Mouse (Mus musculus): ENCODE results near the gene C1rb.
"Not testable (repeated sequence)": the region's sequence is repeated elsewhere in the genome, so short reads cannot be mapped to it uniquely, and the experiment has no call there.

Gene C1rb

DNA sequence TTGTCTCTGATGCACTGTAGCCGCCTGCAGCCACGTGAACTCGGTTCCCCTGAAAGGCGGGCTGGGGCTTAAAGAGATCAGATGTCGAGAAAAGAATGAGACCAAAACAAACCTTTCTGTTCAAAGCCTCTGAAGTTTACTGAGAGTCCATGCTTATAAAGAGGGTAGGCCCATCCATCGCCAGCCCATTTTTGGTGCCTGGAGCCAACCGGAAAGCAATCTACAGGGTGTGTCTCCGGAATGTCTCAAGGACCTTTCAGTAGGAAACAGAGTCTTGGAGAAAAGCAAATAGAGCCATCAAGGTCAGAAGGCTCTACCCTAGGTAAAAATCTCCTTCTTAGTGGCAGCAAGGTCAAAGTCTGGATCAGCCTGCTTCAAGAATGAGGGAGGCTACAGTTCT, 23.0 kb downstream of the C1rb start:
- no peak for DNase-seq (ENCODE audit: low spot score in 2 of 2)

- no peak for DNase-seq (ENCODE audit: low spot score in 2 of 2)
These were observed 31.9 kb downstream of the C1rb start for GRCm38 (mm10) chr6:124602031-124602430.

DNA sequence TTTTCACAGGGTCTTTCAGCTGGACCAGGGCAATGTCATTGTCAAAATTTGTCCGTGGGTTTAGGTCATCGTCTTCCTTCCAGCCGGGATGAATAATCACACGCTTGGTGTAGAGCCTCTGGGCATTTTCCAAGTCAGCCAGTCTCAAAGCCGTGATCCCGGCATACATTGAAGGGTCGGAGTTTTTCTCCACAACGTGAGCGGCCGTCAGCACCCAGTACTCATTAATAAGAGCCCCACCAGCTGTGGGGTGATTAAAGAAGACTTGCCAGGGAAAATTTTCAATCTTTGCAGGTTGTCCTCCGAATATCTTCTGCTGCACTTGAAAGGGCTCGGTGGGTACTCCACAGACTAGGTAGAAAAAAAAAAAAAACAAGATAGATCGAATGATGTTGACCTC, 55.5 kb downstream of the C1rb start:
- DNase-seq (ENCODE audit: low spot score in 2 of 2) = no peak

GRCm38 (mm10) chr6:124626184-124626583, 56.1 kb downstream of the C1rb start:
- DNase-seq (ENCODE audit: low spot score in 2 of 2) = not testable (repeated sequence)

GRCm38 (mm10) chr6:124630763-124631162, 60.7 kb downstream of the C1rb start:
- no peak for DNase-seq (ENCODE audit: low spot score in 2 of 2)
